Mouse (Mus musculus) liver, postnatal 0 days (tissue): ENCODE measurements at regions not wholly inside any gene's neighbourhood (a gene's known extent, or its start where the extent isn't known, plus 50 kb on each side); places are given as distances from the start of the nearest gene placed in this dataset.

Experiments used
- CTCF ChIP-seq: sonication (generic); IDR thresholded peaks from 2 replicates; pipeline ENCODE4 v1.5.1; 2016; ENCODE audit warnings: antibody characterized with exemption, low read depth
- EP300 ChIP-seq: IDR thresholded peaks from 2 replicates; pipeline ENCODE4 v1.6.1; 2016; ENCODE audit warnings: antibody characterized with exemption, low read depth, mild to moderate bottlenecking

- TF ChIP-seq CTCF (no peak), EP300 (no peak)
These were observed 92.0 kb upstream of the Klf14 start for GRCm38 (mm10) chr6:31050831-31051230.
